Mouse (Mus musculus) stomach, postnatal 0 days (tissue): ENCODE measurements around the gene Ptpn11.

ENCODE experiments used
- CTCF ChIP-seq: IDR thresholded peaks from 2 replicates; pipeline ENCODE4 v1.5.1; 2016; ENCODE audit warnings: antibody characterized with exemption, low read depth, mild to moderate bottlenecking, moderate library complexity
- EP300 ChIP-seq: optimal IDR thresholded peaks from 2 replicates; pipeline ENCODE3; 2016; ENCODE audit warnings: antibody characterized with exemption

- TF ChIP-seq CTCF, result no peak
- TF ChIP-seq EP300, result no peak
Measured at GRCm38 (mm10) chr5:121146275-121146674, 44.9 kb downstream of the Ptpn11 start.
